Mouse (Mus musculus): ENCODE measurements at regions not wholly inside any gene's neighbourhood (a gene's known extent, or its start where the extent isn't known, plus 50 kb on each side); places are given as distances from the start of the nearest gene placed in this dataset.

DNA sequence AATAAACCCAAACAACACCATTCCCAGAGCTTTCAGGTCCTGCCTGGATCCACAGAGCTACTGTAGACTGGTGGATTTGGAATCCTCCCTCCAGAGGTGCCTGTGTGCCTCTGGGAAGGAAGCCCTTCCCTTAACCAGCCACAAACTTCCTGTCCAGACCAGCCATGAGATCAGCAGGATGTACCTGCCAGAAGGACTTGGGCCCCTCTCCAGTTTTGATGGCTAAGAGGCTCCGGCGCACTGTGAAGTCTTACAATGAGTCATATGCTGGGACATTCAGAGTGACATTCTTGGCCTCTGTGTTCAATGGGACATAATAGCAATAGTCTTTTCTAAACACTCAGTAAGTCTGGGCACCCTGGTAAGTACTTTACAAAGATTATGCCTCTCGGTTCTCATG is 125.0 kb upstream of the Cdkn3 start:
- H3K9ac ChIP-seq (ENCODE audit: control insufficient read depth, low read depth, low read length, poor library complexity, severe bottlenecking): no peak overlapping the region
- no peaks in the 10 kb centered on the region for H3K4me1 ChIP-seq (ENCODE audit: control insufficient read depth in 1 of 2, insufficient read depth in 2 of 2, low read length in 2 of 2)
- H3K27ac ChIP-seq (ENCODE audit: control insufficient read depth, low read depth, low read length): no peak overlapping the region
- H3K9me3 ChIP-seq (replicated peaks; ENCODE audit: insufficient read depth, low read length): no peaks in the 10 kb centered on the region
- H3K79me2 ChIP-seq (ENCODE audit: control insufficient read depth, insufficient read depth, low read length, poor library complexity): no peaks in the 10 kb centered on the region
- no peak overlapping the region for H3K4me3 ChIP-seq (ENCODE audit: control insufficient read depth in 1 of 2, insufficient read depth in 1 of 2, low read depth in 2 of 2, low read length in 2 of 2)
- no peak for TF ChIP-seq JUND (IDR thresholded peaks at IDR 0.05; ENCODE audit: low read depth, low read length)
- no peak for TF ChIP-seq CTCF (IDR thresholded peaks at IDR 0.05 in 2 of 3, conservative IDR thresholded peaks at IDR 0.05 in 1 of 3; ENCODE audit: control insufficient read depth in 1 of 3, insufficient read depth in 1 of 3, low read depth in 2 of 3, low read length in 3 of 3, poor library complexity in 1 of 3, severe bottlenecking in 1 of 3)
- no peak for TF ChIP-seq USF1 (IDR thresholded peaks at IDR 0.05; ENCODE audit: low read depth, low read length)
- no peak for TF ChIP-seq ELF1 (IDR thresholded peaks at IDR 0.05; ENCODE audit: low read depth, low read length)
- no peak for TF ChIP-seq ZMIZ1 (IDR thresholded peaks at IDR 0.05; ENCODE audit: low read depth, low read length)
- TF ChIP-seq MAX (IDR thresholded peaks at IDR 0.05; ENCODE audit: low read length): no peak
- TF ChIP-seq TBP (IDR thresholded peaks at IDR 0.05; ENCODE audit: low read depth, low read length): no peak
- TF ChIP-seq TCF12 (IDR thresholded peaks at IDR 0.05; ENCODE audit: low read depth, low read length): no peak
- no peak for TF ChIP-seq BHLHE40 (IDR thresholded peaks at IDR 0.05; ENCODE audit: borderline replicate concordance, low read depth, low read length)
- no peaks in the 10 kb centered on the region for H3K36me3 ChIP-seq (ENCODE audit: control insufficient read depth in 1 of 2, insufficient read depth in 2 of 2, low read length in 2 of 2)
- DNase-seq (ENCODE audit: low read depth, low spot score): no peak
- no peaks in the 10 kb centered on the region for H3K27me3 ChIP-seq (ENCODE audit: control insufficient read depth in 1 of 2, insufficient read depth in 2 of 2, low read length in 2 of 2)

DNA sequence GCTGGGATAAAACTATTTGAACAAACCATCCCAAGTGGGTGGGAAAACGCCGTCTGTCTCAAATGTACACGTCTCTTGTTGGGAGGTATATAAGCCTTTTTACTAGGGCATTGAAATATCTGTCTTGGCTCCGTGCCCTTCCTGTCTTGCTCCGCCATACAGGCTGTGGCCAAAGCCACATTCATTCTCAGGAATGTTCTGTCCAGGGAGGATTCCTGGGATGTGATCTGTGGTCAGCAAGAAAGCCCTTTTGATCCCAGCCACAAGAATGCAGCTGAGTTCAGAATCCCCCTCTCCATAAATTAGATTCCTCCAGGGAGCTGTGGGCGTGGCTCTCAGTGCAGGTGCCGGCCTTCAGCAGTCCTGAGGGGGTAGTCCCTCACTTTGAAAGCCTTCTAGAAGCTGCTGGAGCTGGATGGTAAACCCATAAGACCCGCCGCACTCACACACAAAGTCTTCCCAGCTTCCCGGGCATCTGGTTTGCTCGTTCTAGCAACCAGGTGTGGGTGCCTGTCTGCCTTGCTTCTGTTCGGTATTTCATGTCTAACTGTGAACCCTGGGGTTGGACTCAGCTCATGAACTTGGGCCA is 125.6 kb upstream of the Cdkn3 start:
- no peaks in the 10 kb centered on the region for H3K9me3 ChIP-seq (replicated peaks; ENCODE audit: insufficient read depth, low read length)
- no peak overlapping the region for H3K27ac ChIP-seq (ENCODE audit: control insufficient read depth, low read depth, low read length)
- no peaks in the 10 kb centered on the region for H3K4me1 ChIP-seq (ENCODE audit: control insufficient read depth in 1 of 2, insufficient read depth in 2 of 2, low read length in 2 of 2)
- DNase-seq (ENCODE audit: low read depth, low spot score): no peak
- no peaks in the 10 kb centered on the region for H3K36me3 ChIP-seq (ENCODE audit: control insufficient read depth in 1 of 2, insufficient read depth in 2 of 2, low read length in 2 of 2)
- no peaks in the 10 kb centered on the region for H3K79me2 ChIP-seq (ENCODE audit: control insufficient read depth, insufficient read depth, low read length, poor library complexity)
- no peak overlapping the region for H3K4me3 ChIP-seq (ENCODE audit: control insufficient read depth in 1 of 2, insufficient read depth in 1 of 2, low read depth in 2 of 2, low read length in 2 of 2)
- no peaks in the 10 kb centered on the region for H3K27me3 ChIP-seq (ENCODE audit: control insufficient read depth in 1 of 2, insufficient read depth in 2 of 2, low read length in 2 of 2)
- TF ChIP-seq CHD1 (IDR thresholded peaks at IDR 0.05; ENCODE audit: low read depth, low read length) (no peak), ETS1 (IDR thresholded peaks at IDR 0.05; ENCODE audit: low read depth, low read length) (no peak), HCFC1 (IDR thresholded peaks at IDR 0.05; ENCODE audit: low read depth, low read length) (no peak), NELFE (IDR thresholded peaks at IDR 0.05; ENCODE audit: low read depth, low read length) (no peak), GATA1 (IDR thresholded peaks at IDR 0.05; ENCODE audit: low read depth, low read length) (no peak), KAT2A (conservative IDR thresholded peaks at IDR 0.05; ENCODE audit: low read depth, low read length) (no peak), ZC3H11A (IDR thresholded peaks at IDR 0.05; ENCODE audit: low read depth, low read length) (no peak), NRF1 (IDR thresholded peaks at IDR 0.05; ENCODE audit: insufficient read depth, low read depth, low read length, poor library complexity, severe bottlenecking) (no peak), POLR2AphosphoS5 (IDR thresholded peaks at IDR 0.05; ENCODE audit: borderline replicate concordance, low read depth, low read length) (no peak), MYC (IDR thresholded peaks at IDR 0.05; ENCODE audit: low read depth, low read length) (no peak), EP300 (IDR thresholded peaks at IDR 0.05; ENCODE audit: low read depth in 1 of 2, low read length in 2 of 2) (no peak)
- H3K9ac ChIP-seq (ENCODE audit: control insufficient read depth, low read depth, low read length, poor library complexity, severe bottlenecking): no peak overlapping the region
